Mouse (Mus musculus) bone marrow, adult 2 months (tissue): ENCODE measurements around the gene Trim46.

Experiments used
- CTCF ChIP-seq: fragments of 200-500 bp; IDR thresholded peaks from 2 replicates; pipeline ENCODE4 v1.5.1; 2011; ENCODE audit warnings: low read length, control low read depth; ENCODE audit not compliant: control insufficient read depth, insufficient read depth
- POLR2A ChIP-seq: fragments of 200-500 bp; IDR thresholded peaks from 2 replicates; pipeline ENCODE4 v1.6.1; 2011; ENCODE audit warnings: low read depth, mild to moderate bottlenecking, control low read depth, low read length, borderline replicate concordance; ENCODE audit not compliant: control insufficient read depth

DNA sequence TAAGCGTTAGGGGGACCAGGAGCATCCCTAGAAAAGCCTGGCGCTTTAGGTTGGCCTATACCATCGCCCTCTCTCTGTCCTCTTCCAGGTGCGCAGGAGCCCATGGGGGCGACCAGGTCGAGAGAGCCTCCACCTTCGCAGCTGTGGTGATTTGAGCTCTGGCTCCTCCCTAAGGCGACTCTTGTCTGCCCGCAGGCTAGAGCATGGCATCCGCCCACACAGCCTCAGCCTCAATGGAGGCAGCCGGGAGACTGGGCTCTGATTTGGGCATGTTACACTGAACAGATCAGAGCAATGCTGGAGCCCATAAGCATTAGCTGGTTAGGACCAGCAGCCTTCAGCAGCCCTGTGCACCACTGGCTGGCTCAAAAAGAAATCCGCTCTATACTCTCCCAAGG, 57.6 kb downstream of the Trim46 start:
- no peak for TF ChIP-seq CTCF
- TF ChIP-seq POLR2A: no peak
